Mouse (Mus musculus): ENCODE data around the gene Defb7.

Defb7 gene

DNA sequence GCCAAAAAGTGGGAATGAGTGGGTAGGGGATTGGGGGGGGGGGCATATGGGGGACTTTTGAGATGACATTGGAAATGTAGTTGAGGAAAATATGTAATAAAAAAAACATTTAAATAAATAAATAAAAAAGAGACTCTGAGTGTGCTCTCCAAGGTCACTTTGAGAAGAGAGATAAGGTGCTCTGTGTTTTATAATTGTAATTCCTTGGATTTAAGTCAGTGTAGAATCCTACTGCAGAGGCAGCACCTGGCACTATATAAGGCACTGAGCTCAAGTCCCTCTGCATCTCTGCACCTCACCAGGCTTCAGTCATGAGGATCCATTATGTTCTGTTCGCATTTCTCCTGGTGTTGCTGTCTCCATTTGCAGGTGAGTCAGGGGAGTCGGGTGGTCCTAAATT is at the start of gene Defb7:
Gene Defb7 (plus strand): TSS at position 301 of the 400 bp plus-strand sequence.
- ATAC-seq (ENCODE audit: insufficient number of reproducible peaks, low FRiP score, low TSS enrichment) = no peak

DNA sequence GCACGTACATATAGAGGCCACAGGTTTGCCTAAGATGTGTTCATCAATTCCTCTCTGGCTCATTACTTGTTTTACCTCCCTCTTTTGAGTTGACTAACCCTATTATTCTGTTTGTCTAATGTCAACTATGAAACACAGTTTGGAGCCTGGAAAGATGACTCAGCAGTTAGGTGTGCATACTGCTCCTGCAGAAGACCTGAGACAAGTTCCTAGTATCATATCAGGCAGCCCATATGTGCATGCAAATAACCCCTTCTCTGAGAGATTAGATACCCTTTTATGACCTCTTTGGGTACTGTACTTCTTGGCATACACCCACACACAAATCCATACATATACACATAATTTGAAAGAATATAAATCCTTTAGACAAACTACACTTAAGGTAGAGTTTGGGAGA is 48.5 kb upstream of the Defb7 start:
- no peak for ATAC-seq (ENCODE audit: insufficient number of reproducible peaks, low FRiP score, low TSS enrichment)

DNA sequence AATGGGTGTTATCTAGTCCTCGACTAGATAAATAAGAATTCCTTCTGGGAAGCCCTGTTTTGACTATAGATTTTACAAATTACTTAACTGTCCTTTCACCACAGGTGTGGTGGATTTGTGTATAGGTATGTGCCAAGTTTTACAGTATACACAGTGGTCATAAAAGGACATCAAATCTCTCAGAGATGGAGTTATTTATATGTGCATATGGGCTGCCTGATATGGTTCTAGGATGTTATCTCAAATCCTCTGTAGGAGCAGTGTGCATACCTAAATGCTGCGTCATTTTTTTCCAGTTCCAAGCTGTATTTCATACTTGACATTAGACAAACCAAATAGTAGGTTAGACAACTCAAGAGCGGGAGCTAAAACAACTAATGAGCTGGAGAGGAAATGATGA is 33.5 kb upstream of the Defb7 start:
- ATAC-seq (ENCODE audit: insufficient number of reproducible peaks, low FRiP score, low TSS enrichment) = no peak

DNA sequence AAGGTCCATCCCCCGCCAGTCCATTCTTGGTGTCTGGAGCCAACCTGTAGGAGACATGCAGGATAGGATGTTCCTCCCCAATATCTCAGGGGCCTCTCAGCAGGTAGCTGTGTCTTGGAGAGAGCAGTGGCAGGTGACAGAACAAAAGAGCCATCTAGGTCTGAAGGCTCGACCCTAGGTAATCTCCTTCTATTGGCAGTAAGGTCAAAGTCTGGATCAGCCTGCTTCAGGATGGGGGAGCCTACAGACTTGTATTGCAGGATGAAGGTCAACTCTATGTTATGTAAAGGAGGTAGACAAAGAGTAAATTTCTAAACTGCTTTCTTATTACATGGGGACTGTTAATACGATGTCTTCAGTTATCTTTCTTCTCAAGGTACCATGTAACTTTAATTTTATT is 25.9 kb upstream of the Defb7 start:
- ATAC-seq (ENCODE audit: insufficient number of reproducible peaks, low FRiP score, low TSS enrichment) = no peak

DNA sequence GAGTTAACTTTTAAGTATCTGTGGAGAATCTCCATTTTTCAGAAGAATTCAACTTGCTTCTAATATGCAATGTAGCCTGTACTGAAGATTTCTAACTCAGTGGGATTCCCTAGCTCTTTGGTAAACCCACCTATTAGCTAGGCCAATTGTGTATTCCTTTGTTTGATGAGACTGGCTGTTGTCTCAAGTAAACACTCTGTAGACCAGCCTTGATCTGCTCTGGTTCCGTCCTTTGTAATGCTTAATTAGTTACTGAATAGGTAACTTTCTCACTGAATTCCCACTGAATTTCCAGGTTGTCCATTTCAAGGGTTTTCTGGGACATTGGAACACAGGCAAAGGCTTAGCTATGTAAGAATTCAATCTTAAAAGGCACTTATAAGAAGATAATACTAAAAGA is 5.6 kb downstream of the Defb7 start:
- no peak for ATAC-seq (ENCODE audit: insufficient number of reproducible peaks, low FRiP score, low TSS enrichment)

DNA sequence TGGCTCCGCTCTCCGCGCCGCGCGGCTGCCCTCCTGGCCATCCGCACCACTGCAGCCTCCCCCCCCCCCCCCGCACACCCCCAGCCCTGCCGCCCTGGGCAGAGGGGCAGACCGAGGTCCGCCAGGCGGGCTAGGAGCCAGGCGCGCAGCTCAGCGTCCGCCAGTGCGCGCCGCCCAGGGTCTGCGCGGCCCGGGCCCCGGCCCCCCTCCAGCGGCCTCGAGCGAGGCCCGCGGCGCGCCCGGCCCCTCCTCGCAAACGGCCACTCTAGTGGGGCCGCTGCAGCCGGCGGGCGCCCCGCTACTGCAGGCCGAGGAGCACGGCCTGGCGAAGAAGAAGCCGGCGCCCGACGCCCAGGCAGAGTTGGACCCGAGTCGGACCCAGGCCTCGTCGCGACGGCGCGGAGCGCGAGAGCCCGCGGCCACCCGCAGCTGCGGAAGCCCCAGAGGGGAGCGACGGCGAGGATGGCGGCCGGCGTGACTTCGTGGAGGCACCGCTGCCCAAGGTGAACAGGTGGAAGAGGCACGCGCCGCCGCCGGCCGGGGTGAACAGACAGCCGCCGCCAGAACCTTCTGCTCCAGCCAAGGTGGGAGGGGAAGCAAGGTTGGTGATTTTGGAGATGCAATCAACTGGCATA is 40.4 kb downstream of the Defb7 start:
- no peak for ATAC-seq (ENCODE audit: insufficient number of reproducible peaks, low FRiP score, low TSS enrichment)

DNA sequence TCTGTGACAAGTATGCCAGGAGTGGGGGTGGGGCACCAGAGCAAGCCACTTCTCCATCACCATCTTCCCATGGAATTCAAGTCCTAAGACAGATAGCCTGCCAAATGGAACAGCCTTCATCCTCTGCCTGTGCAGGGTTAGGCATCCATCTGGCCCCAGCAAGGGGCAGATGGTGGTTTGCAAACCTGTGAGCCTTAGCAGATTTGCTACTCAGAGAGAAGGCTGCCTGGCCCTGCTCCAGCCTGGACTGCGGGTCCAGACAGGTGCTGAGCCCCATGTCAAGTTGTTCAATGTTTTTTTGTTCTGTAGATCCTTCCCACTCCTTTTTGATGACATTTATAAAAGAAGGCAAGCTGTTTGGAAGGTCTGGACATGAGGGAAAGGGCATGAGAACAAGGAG is 45.5 kb downstream of the Defb7 start:
- no peak for ATAC-seq (ENCODE audit: insufficient number of reproducible peaks, low FRiP score, low TSS enrichment)

All from cerebellum, adult (tissue).